Mouse (Mus musculus) lung, postnatal 14 days (tissue): ENCODE measurements around the gene Ace3.

ENCODE experiments used
- DNase-seq: peaks from one replicate; pipeline ENCODE4 v3.0.0; 2021

Gene Ace3

DNA sequence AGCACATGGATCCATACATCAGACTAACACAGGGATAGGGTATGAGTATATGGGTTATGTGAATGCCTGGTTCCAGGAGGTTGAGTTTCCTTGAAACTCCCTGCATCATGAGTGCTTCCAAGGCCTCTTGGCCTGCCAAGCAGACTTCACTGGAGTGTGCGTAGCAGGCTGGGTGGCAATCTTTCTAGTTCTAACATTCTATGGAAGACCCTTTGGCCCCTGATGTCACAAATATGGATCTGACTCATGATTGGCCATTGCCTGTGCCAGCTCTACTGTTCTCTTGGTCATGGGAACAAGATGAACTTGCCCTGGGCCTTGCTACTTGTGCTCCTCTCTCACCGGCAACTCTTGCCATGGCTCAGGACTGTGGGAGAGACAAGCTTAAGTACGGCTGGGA, at the start of gene Ace3:
Ace3 (plus strand) TSS at position 301 of the 400 bp plus-strand sequence.
- no peak for DNase-seq

GRCm38 (mm10) chr11:105944770-105945672, 49.5 kb upstream of the Ace3 start:
- DNase-seq: peak; percentile 69

GRCm38 (mm10) chr11:105946694-105947154, 47.8 kb upstream of the Ace3 start:
- no peak for DNase-seq

- DNase-seq: no peak
Measured at GRCm38 (mm10) chr11:105948255-105948654, 46.2 kb upstream of the Ace3 start.

DNA sequence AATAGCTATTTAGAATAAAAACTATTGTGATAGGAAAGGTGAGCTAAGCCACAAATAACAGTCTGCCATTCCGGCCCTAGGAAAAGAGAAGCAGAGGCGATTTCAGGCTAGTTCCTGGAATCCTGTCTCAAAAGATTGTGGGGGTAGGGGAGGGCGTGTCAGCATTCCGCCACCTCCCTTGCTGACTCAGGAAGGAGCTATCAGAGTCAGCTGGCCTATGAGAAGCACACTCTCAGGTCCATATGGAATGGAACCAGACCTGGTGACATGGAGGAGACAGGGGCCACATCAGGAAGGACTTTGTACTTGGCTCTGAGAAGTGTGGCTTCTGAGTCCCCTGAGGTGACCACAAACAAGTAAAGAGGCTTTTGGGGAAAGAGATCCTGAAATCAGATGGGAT, 44.0 kb upstream of the Ace3 start:
- DNase-seq: no peak

DNA sequence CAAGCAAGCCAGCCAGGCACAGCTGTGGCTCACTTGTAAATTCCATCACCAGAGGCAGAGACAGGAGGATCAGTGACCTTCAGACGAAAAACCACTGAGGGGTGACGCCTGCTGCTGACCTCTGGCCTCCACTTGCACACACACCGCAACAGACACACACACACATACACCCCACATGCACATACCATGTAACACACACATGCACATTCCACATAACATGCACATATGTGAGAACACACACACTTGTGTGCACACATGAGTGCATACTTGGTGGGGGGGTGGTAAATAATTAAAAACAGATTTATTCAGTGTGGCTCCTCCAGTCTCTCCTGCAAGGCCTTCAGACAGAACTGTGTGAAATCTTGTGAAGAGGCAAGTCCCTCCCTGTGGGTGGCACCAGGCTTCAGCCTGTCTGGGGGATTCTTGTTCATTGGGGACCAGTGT, 42.9 kb upstream of the Ace3 start:
- no peak for DNase-seq

DNA sequence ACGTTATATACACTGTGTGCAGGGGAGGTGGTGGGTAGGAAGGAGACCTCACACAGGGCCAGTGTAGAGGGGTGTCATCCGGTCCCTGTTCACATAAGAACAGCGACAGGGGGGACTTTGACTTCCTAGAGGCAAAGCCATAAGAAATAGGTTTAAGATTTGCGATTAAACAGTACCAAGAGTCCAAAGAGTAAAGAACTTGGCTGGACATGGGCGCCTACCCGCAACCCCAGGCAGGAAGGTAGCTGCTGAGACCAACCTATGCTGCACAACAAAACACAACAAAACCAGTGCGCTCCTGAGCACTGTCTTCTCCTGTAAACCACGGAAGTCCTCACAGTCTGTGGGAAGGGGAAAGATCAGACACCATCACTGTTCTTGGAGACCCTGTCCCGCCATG, 42.4 kb upstream of the Ace3 start:
- no peak for DNase-seq

- no peak for DNase-seq
Measured at GRCm38 (mm10) chr11:105952911-105953386, 41.5 kb upstream of the Ace3 start, which contains the start of gene Cyb561. Gene Cyb561, minus strand, starts transcription at chr11:105953336.

- DNase-seq: peak; percentile 39
Measured at GRCm38 (mm10) chr11:105953402-105953801, 41.1 kb upstream of the Ace3 start.

DNA sequence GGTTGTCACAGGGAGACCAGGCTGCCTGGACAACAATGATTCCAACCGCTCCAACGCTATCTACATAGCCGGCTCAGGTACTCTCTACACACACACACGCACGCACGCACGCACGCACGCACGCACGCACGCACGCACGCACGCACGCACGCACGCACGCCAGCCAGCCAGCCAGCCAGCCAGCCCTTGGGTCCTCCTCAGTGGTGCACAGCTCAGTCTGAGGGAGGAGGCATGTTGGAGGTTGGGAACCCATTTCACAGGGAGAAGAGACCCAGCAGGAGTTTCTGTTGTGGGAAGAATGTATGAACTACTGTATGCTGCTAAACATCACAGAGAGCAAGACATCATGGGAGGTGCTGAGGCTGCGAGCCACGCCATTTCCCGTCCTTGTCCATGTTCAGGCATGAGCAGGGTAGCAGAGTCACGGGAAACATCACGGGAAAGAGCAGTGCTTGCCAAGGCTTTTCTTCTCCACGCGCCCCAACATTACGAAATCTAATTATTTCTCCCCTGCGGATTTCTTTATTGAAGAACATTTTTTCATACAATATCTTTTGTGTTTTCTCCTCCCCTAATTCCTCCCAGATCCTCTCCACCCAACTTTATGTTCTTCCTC, 38.6 kb upstream of the Ace3 start:
- DNase-seq: no peak

DNA sequence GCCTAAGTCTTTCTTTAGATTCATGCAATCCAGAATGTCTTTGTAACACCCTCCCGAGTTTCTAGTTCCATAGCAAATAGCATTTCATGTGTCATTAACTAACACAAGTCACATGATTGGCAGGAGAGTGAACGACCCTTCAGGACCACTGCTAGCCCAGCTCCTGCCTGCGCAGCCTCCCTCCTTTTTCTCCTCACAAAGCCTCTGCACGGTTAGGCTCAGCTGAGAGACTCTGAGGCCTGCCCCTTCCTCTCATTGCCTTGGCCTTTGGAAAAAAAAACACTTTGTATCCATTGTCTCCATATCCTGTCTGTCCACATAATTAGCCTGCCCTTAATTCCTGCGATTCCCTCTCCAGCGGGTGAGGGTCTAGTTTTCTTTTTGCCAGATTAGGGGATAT, 37.0 kb upstream of the Ace3 start:
- DNase-seq: no peak

DNA sequence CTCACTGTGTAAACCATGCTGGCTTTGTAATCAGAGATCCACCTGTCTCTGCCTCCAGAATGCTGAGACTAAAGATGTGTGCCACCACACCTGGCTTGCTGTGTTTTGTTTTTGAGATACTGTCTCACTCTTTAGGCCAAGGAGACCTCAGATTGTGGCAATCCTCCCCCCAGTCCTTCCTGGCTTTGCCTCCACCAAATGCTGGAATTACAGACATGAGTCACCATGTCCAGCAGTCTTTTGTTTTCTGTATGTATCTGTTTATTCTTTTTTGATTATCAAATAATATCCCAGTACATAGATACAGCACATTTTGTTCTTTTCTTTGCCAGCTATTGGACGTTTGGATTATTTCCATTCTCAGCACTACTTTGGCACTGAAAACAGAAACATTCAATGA, 35.9 kb upstream of the Ace3 start:
- DNase-seq: no peak

GRCm38 (mm10) chr11:105959355-105959754, 35.1 kb upstream of the Ace3 start:
- DNase-seq: peak; percentile 58

- DNase-seq: no peak
Measured at GRCm38 (mm10) chr11:105964691-105965090, 29.8 kb upstream of the Ace3 start.

GRCm38 (mm10) chr11:105966288-105966687, 28.2 kb upstream of the Ace3 start:
- no peak for DNase-seq

GRCm38 (mm10) chr11:105967741-105968574, 26.5 kb upstream of the Ace3 start, which contains the start of gene Ace:
Gene Ace, plus strand, starts transcription at chr11:105967945.
- peak; percentile 69 for DNase-seq

DNA sequence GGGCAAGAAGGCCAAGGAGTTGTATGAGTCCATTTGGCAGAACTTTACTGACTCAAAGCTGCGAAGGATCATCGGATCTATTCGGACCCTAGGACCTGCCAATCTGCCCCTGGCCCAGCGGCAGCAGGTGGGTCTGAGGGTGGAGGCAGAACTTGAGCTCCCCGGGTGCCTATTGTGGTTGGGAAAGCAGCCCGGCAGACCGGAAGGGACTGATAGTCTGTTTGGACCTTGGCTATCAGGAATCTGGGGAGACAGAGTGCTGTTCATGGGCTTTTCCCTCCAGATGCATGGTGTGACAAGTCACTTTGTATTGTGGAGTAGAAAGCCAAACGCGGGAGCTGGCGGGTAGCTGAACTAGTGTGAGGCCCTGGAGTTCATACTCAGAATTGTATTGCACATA, 25.5 kb upstream of the Ace3 start:
- DNase-seq: no peak

DNA sequence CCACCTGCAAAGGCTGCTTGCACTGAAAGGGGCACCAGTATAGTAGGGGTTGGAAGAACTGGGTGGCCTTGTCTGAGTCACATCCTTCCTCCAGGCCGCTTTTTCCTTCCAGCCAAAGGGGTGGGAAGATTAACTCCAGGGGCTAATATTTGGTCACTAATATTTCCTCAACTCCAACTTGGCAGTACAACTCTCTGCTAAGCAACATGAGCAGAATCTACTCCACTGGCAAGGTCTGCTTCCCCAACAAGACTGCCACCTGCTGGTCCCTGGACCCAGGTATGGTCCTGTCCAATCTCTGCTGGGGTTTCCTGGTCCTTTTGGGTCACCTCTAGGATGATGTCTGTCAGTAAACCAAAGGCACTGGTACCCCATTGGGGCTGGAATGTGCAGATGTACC, 25.0 kb upstream of the Ace3 start:
- peak; percentile 82 for DNase-seq

DNA sequence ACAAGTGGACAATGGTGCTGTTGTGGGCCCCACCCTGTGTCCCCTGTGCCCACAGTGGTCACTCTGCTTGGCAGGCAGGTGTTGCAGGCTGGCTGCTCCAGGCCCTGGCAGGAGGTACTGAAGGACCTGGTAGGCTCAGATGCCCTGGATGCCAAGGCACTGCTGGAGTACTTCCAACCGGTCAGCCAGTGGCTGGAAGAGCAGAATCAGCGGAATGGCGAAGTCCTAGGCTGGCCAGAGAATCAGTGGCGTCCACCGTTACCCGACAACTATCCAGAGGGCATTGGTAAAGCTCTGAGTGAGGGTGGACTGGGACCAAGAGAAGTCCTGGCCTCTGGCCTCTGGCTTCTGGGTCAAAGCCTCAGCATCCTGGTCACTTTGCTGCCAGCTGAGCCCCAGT, 19.9 kb upstream of the Ace3 start:
- DNase-seq: no peak

GRCm38 (mm10) chr11:105975050-105975449, 19.4 kb upstream of the Ace3 start:
- no peak for DNase-seq

DNA sequence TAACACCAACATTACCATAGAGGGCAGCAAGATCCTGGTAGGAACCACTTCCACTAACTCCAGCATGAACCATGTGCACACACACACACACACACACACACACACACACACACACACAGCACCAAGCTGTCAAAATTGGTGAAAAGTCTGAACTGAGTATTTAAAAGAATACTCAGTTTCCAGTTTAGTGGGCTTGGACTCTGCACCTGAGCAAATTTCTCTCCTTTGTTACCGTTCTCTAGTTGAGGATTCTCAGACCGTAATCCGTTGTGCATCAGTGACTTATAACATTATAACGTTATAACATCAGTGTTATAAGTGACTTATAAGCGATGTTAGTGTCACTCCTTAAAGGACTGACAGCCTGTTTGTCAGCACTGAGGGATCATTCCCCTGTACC, 18.8 kb upstream of the Ace3 start:
- DNase-seq: no peak

DNA sequence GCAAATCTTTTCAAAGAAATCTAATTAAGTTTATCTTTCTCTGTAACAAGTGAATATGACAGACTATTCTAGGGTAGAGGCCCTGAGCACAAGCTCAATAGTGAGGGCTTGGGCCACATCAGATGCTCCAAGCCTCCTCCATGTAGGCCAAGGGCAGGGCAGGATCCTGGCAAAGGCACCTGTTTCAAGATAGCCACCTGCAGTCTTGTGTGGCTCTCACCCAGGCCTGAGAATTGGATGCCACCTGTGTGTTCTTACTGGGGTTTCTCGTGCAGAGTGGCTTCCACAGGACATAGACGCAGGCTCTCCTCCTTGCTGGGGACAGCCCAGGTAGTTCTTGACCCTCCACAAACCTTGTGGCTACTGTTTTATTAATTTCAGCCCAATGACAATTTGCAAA, 16.2 kb upstream of the Ace3 start:
- DNase-seq: no peak

DNA sequence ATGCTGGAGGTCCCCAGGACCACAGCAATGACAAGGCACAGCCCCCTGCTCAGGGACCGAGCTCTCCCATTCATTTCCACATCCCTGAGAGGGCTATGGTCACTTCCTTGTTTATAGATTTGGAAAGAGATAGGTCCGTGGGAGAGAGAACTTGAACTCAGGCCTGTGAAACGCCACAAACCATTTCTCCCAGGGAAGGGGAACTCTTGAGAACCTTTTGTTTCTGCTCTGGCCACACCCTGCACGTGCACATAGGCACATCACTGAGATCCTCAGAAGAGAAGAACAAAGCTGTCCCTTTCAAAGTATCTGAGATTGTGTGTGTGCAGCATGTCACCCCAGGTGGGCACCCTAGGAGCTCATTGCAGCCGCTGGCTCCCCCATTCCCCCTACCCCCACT, 15.8 kb upstream of the Ace3 start:
- DNase-seq: peak; percentile 50
